Mouse (Mus musculus) G1E-ER4 (cell line): Measurements from ENCODE around the gene Taok1. TPM values are rescaled to one million over a fixed set of nuclear protein-coding genes. Genes with fewer than 3 reads are reported as not detected.

Experiments
- GATA1 ChIP-seq: IDR thresholded peaks from one replicate; pipeline ENCODE4 v1.8.0; 2012; ENCODE audit warnings: low read length, inconsistent platforms
- polyA plus RNA-seq: library from polyadenylated mRNA; stranded (reverse); fragments of >175 nt; gene quantifications from 2 replicates; pipeline ENCODE4 v1.2.3, GENCODE M21; 2012

The Taok1 gene
- polyA plus RNA-seq = 2.8 and 3.0 TPM in 2 replicates

DNA sequence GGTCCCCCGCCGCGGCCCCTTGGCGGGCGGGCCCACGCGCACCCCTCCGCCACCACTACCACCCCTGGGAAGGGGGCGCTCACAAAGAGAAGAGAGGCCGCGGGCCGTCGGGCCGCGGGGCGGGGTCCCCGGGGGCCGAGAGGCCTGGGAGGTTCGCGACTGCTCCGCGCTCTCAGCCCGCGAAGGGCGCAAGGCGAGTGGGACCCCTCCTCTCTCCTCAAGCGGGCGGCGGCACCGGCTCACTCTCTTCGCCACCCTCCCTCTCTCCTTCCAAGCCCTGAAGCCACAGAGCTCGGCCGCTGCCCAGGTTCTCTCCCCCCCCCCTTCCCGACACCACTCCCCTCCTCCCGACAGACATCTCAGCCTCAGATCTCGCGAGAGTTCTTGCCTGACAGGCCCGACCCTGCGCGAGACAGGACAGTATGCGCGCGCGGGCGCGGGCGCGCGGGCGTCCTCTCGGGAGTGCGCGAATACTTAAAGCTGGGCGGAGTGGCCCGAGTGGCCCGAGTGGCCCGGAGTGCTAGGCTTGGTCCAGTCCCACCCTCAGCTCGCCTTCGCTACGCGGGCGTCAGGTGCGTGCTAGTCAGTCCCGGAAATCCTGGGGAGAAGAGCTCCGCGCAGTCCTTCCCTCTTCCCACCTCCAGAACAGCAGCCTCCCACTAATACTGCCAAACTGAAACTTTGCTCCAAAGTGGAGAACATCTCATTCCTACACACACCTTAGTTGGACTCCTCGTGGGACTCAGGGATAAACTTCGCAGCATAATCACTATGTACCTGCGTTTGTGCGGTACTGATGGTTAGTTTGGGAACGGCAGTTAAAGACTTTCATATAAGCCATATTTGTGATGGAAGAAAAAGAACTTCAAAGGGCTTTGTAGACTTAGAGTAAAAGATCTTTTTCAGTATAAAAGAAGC lies at the start of gene Taok1:
Gene Taok1 (minus strand): TSS at position 278 of the 918 bp plus-strand sequence.
- no peak for TF ChIP-seq GATA1

DNA sequence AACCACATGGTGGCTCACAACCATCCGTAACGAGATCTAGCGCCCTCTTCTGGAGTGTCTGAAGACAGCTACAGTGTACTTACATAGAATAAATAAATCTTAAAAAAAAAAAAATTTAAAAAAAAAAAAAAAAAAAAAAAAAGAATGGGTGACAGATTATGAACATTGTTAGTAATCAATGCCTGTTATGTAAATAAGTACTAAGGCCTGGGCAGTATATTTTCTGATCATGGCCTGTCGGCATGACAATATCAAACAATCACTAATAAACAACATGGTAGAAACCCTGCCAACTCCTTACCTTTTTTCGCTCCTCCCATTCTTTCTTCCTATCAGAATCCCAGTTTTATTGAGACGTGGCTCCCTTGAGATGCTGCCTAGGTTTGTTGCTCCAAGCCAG lies 44.9 kb upstream of the Taok1 start:
- TF ChIP-seq GATA1 = no peak

DNA sequence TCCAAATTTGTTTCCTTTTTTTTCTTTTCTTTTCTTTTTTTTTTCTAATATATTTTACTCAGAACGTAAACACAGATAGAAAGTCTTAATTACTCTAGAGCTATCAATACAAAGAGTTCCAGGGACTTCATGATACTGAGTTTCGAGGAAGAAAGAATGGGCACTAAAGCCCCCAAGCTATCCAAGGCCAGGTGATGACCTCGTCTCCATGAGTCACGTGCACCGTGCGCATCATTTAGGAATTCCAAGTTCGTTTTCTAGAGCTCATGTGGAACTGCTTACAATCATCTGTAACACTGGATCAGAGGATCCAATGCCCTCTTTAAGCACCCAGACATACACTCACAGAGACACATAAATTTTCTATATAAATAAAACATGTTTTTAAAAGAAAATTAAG lies 41.3 kb upstream of the Taok1 start:
- no peak for TF ChIP-seq GATA1

- no peak for TF ChIP-seq GATA1
Measured at GRCm38 (mm10) chr11:77645481-77645880, 37.9 kb upstream of the Taok1 start.

GRCm38 (mm10) chr11:77641390-77641789 lies 33.8 kb upstream of the Taok1 start:
- TF ChIP-seq GATA1 = no peak

DNA sequence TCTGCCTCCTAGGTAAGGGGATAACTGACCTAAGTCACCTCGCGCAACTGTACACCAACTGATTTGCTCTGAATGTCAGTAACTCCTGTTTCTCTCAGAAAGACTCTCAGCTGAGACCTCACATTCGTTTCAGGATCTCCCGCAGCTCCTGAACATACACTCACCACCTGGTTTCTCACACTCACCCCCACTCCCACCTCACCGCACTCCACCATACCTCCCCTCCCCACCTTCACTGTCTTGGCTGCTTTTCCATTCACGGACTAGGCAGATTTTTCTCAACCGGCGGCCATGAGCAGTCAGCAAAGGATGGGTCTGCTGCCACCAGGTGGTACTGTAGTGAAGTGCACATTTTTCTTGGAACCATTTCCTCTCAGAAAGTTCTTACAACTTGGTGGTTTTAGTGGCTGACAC lies 22.6 kb upstream of the Taok1 start:
- TF ChIP-seq GATA1 = no peak

DNA sequence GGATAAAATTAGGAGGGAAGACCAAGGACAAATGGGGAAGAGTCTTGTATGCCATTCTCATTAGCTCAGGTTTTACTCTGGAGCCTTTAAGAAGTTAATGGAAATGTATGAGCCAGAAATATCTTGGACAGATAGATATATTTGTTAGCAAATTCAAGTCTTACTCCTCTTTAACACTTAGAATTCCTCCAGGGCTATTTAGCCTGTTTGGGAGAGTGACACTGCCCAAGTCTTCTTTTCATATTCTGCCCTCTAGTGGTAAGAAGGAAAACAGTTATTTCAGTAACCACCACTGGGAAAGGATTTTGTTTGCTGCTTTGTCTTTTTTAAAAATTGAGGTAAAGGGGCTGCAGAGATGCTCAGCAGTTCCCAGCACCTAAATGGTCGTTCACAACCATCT lies 21.9 kb upstream of the Taok1 start:
- no peak for TF ChIP-seq GATA1

DNA sequence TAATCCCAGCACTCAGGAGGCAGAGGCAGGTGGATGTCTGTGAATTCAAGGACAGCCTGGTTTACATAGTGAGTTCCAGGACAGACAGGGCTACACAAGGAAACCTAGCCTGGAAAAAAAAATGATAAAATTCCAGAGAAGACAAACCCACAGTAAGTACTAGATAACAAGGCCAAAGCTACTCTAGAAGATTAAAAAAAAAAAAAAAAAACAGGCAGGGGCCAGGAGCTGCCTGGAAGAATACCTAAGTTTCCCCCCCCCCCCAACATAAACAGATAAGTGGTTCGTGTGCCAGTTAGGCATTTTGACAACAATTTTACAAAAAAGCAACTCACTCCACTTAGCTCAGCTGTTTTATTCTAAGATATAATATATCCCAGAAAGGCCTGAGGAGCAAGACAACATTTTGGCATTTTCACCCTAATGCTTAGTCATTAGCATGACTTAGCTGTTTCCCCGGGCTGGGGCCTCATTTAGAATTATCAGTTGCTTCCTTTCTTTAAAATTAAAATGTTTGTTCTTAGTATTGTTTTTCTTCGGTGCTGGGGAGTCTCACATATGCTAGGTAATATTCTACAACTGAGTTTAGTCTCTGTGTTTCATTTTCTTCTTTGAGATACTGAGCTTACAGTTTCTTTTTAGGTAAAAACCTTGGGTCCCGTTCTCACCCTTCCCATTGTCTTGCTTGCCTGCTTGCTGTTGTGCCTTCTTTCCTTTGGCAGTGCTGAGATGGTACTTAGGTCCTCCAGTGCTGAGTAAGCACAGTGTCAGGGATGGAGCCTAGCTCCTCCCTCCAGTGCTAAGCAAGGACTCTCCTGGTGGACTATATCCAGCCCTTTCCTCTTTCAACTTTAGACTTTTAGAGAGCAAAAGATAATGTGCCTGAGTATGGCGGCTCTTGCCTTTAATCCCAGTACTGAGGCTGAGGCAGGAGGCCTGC lies 19.3 kb upstream of the Taok1 start:
- TF ChIP-seq GATA1 = no peak

DNA sequence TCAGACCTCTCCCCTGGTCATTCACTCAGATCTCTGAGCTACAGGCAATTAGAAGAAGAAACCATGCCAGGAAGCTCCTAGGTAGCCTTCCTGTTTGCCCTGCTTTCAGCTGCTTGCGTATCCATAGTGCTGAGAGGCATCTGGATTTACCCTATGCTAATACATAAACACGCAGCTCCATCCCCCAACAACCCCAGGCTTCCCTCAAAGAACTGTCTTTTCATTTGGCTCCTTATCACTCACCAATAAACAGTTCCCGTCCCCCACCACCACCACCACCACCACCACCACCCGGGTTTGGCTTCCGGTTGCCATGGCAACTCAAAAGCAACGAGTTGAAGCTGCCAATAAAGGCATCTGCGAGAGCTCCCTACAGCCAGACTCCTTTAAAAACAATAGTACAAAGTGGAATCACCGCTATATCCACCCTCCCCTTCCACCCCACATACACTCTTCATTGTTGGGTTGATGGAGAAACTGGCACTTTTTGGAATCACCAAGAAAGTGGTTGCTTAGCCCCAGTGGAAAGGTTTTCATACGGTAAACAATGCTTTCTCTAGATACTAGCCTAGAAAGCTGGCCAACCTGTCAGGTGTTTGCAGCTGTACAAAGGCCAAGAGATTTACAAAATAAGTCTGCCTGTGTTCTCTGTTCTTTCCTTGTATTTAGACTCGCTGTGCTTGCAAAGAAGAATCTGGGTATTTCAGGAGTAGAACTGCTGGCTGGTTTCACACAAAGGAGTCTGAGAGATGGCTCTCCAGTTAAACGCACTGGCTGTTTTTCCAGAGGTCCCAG lies 17.6 kb upstream of the Taok1 start:
- no peak for TF ChIP-seq GATA1

- TF ChIP-seq GATA1 = no peak
Measured at GRCm38 (mm10) chr11:77624441-77625060, 16.9 kb upstream of the Taok1 start.

DNA sequence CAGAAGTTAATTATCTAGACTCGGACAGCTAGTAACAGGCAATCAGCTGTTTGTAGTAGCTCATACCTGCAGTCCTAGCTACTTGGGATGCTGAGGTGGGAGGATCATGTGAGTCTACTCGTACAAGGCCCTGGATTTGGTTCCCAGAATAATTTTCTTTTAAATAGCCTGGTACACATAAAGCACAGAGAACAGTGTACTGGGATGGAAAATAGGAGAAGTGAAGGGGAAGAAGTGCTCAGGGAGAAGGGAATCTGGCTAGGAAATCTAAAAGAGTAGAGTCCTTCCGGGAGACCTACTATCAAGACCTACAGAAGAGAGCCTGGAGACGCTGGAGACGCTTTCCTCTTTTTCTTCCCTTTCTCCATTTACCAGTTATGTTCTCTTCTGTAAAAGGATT lies 16.4 kb upstream of the Taok1 start:
- TF ChIP-seq GATA1 = no peak

- no peak for TF ChIP-seq GATA1
Measured at GRCm38 (mm10) chr11:77621902-77622535, 14.4 kb upstream of the Taok1 start.

DNA sequence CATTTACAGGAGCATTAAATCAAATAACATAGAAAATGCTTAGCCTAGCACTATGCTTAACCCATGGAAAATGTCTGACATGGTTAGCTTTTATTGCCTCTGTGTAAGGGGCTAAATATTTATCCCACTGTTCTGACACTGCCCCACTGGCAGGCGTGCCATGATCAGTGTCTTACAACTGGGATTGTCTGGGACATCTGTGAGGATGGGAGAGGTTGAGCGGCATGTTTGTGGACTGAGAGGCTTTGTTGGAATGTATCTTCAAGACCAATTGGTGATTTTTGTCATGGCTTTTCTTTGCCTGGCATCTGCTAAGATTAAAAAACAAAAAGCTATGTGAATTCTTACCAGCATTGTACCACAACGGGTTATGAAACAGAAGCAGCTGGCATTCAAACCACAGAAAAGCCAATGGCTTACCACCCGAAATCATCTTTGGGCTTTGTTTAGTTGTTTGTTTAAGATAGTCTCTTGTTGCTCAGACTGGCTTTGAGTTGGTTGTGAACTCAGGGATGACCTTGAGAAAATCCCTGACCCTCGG lies 7.5 kb upstream of the Taok1 start:
- no peak for TF ChIP-seq GATA1
